Mouse (Mus musculus) bone marrow macrophage, adult 2 months (primary cell): ENCODE measurements around the gene Nr2f2. TPM values are rescaled to one million over a fixed set of nuclear protein-coding genes. Genes with fewer than 3 reads are reported as not detected.

Experiments used
- H3K27ac ChIP-seq: 2 replicates; pipeline ENCODE4 v1.5.1; 2012; ENCODE audit warnings: low read depth, low read length; ENCODE audit not compliant: insufficient read depth
- H3K4me1 ChIP-seq: 2 replicates; pipeline ENCODE4 v1.6.1; 2012; ENCODE audit warnings: low read length; ENCODE audit not compliant: control insufficient read depth, insufficient read depth
- H3K4me3 ChIP-seq: 2 replicates; pipeline ENCODE4 v1.5.1; 2012; ENCODE audit warnings: mild to moderate bottlenecking, low read length, moderate library complexity; ENCODE audit not compliant: insufficient read depth
- CTCF ChIP-seq: IDR thresholded peaks from 2 replicates; pipeline ENCODE4 v1.5.1; 2012; ENCODE audit warnings: low read depth, mild to moderate bottlenecking, low read length, moderate library complexity
- POLR2A ChIP-seq: IDR thresholded peaks from 2 replicates; pipeline ENCODE4 v1.6.1; 2012; ENCODE audit warnings: mild to moderate bottlenecking, low read depth, low read length, borderline replicate concordance
- polyA plus RNA-seq: library from polyadenylated mRNA; stranded (reverse); fragments of >200 nt; gene quantifications from 2 replicates; pipeline ENCODE4 v1.2.4, GENCODE M21; 2012; ENCODE audit not compliant: missing spikeins, insufficient read depth, insufficient read length

Gene Nr2f2
- not detected in 2 replicates for polyA plus RNA-seq

GRCm38 (mm10) chr7:70365941-70366807 is at the start of gene Nr2f2:
Gene Nr2f2, minus strand, starts transcription at chr7:70366735.
- TF ChIP-seq CTCF (no peak), POLR2A (no peak)
- no peak within 1 kb of the TSS for H3K27ac ChIP-seq
- H3K4me3 ChIP-seq, result no peak within 1 kb of the TSS
- no peaks in the 10 kb centered on the region for H3K4me1 ChIP-seq

DNA sequence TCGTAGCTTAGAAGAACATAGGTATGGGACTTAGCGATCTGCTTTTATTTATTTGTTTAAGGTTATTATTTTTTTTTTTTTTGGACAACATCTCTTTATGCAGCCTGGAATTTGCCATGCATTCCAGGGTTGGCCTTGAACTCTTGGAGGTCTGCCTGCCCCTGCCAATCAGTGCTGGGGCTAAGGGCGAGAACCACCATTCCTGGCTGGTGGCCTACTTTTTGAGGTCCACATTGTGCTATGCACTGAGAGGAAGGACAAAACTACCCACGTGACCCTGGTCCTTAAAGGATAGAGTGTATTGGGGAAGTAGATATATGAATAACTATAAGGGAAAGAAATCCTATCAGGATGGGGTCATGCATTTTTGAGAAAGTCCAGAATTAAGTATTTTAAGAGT is 47.9 kb upstream of the Nr2f2 start:
- Histone ChIP-seq H3K4me3 (no peak overlapping the region), H3K27ac (no peak overlapping the region), H3K4me1 (no peaks in the 10 kb centered on the region)
- TF ChIP-seq CTCF (no peak), POLR2A (no peak)

DNA sequence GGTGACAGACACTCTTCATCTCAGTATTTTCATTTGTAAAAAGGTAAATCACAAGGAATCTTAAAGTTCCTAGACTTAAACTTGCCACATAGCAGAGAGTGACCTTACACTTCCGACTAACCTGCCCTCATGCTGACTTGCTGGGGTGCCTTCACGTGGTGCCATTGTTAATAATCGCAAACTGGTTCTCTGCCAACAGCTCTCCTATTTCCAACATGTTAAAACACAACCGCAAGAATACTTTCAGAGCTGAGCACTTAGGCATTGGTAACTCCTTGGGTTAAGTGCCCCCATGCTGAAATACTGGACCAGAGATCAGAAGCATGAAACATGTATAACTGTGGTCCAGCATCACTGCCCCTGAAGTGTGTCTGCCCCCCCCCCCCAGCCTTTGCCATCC is 47.1 kb upstream of the Nr2f2 start:
- TF ChIP-seq CTCF, result no peak
- TF ChIP-seq POLR2A, result no peak
- Histone ChIP-seq H3K4me3 (no peak overlapping the region), H3K4me1 (no peaks in the 10 kb centered on the region), H3K27ac (no peak overlapping the region)

DNA sequence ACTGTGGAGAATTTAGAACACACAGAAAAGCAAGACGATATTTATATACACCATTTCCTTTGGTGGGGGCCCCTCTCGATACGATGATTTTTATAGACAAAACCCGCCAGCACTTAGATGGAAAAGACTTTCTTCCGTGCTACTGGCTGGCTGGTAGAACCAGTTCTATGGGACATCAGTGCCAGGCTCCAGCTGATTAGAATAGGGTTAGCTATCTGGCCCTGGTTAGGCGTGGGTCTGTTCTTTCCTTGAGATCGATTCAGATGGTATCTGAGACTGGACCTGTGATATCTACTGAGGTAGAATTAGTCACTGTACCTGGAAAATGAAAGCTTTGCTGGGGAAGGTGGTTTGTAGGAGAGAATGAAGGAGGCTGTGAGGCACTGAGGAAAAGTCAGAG is 46.4 kb upstream of the Nr2f2 start:
- TF ChIP-seq POLR2A (no peak), CTCF (no peak)
- Histone ChIP-seq H3K4me3 (no peak overlapping the region), H3K27ac (no peak overlapping the region), H3K4me1 (no peaks in the 10 kb centered on the region)

GRCm38 (mm10) chr7:70410350-70410749 is 43.8 kb upstream of the Nr2f2 start:
- Histone ChIP-seq H3K4me1 (no peaks in the 10 kb centered on the region), H3K27ac (no peak overlapping the region), H3K4me3 (no peak overlapping the region)
- TF ChIP-seq CTCF (no peak), POLR2A (no peak)

DNA sequence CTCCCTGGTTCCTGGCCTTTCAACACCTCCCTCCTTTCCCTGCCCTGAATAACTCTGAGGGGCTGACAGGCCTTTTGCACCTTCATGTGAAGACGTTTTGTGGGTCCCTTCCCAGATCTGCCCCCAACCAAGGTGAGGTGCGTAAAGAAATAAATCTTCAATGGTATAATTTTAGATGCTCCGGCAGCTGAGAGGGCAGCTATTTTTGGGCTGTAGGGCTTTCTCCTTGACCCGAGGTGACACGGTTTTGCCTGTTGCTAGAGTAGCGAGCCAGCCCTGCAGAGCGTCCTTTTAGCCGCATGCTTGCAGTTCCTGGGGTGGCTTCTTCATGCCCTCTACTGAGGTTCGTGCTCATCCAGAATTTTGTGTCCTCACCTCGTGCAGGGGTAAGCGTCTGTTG is 43.4 kb upstream of the Nr2f2 start:
- no peak for TF ChIP-seq CTCF
- TF ChIP-seq POLR2A, result no peak
- H3K4me1 ChIP-seq, result no peaks in the 10 kb centered on the region
- no peak overlapping the region for H3K4me3 ChIP-seq
- no peak overlapping the region for H3K27ac ChIP-seq

DNA sequence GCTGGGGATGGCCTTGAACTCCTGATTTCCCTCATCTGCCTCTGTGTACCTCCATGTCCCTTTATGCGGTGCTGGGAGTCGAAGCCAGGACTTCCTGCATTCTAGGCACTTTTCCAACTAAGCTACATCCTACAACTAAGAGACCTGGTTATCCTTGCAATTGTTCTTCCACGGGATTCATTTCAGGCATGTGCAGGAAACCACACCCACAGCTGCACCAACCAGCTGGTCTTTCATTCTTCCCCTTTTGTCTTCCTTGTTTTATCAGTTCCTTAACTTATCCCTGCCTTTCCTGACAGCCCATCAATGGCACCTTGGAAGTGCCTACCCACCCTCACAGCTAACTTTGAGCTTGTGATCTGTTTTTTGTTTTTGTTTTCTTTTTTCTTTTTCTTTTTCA is 42.3 kb upstream of the Nr2f2 start:
- Histone ChIP-seq H3K4me1 (no peaks in the 10 kb centered on the region), H3K4me3 (no peak overlapping the region), H3K27ac (no peak overlapping the region)
- no peak for TF ChIP-seq POLR2A
- TF ChIP-seq CTCF, result no peak

DNA sequence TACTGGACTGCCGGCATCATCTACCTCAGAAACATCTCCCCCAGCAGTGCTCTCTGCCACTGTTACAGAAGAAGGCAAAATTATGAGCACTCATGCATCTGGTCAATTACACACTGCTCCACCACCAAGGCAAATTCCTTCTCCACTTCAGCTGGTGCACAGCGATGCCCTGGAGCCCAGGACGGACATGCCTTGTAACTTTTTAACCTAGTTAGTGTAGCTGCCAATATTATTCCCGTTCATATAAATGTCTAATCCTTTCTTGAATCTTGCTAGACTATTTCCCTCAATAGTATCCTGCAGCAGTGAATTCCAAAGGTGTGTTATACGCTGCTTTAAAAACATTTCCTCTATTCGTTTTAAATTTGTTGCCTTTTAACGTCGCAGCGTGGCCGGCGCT is 40.6 kb upstream of the Nr2f2 start:
- H3K4me1 ChIP-seq, result no peaks in the 10 kb centered on the region
- no peak overlapping the region for H3K4me3 ChIP-seq
- H3K27ac ChIP-seq, result no peak overlapping the region
- TF ChIP-seq CTCF, result no peak
- TF ChIP-seq POLR2A, result no peak

GRCm38 (mm10) chr7:70406527-70406926 is 40.0 kb upstream of the Nr2f2 start:
- no peaks in the 10 kb centered on the region for H3K4me1 ChIP-seq
- no peak overlapping the region for H3K27ac ChIP-seq
- H3K4me3 ChIP-seq, result no peak overlapping the region
- TF ChIP-seq CTCF (no peak), POLR2A (no peak)

GRCm38 (mm10) chr7:70405466-70405865 is 38.9 kb upstream of the Nr2f2 start:
- no peaks in the 10 kb centered on the region for H3K4me1 ChIP-seq
- TF ChIP-seq CTCF (no peak), POLR2A (no peak)
- H3K27ac ChIP-seq, result no peak overlapping the region
- H3K4me3 ChIP-seq, result no peak overlapping the region

- no peak overlapping the region for H3K27ac ChIP-seq
- TF ChIP-seq POLR2A (no peak), CTCF (no peak)
- H3K4me3 ChIP-seq, result no peak overlapping the region
- H3K4me1 ChIP-seq, result no peaks in the 10 kb centered on the region
Observed at GRCm38 (mm10) chr7:70382828-70383227, 16.3 kb upstream of the Nr2f2 start.
